Mouse (Mus musculus) kidney, postnatal 10 days (tissue): ENCODE results near the gene Ankrd24.
"Not testable (repeated sequence)": the region's sequence is repeated elsewhere in the genome, so short reads cannot be mapped to it uniquely, and the experiment has no call there.

ENCODE experiments used
- DNase-seq: peaks from one replicate; pipeline ENCODE4 v3.0.0; 2021; ENCODE audit warnings: mixed read lengths

Ankrd24 gene

GRCm38 (mm10) chr10:81645391-81645790, 17.1 kb downstream of the Ankrd24 start:
- DNase-seq: peak; percentile 1

GRCm38 (mm10) chr10:81646015-81646555, 17.7 kb downstream of the Ankrd24 start:
- peak; percentile 11 for DNase-seq

- DNase-seq: peak; percentile 91
Observed at GRCm38 (mm10) chr10:81648803-81649775, 20.7 kb downstream of the Ankrd24 start, which contains the start of gene Gm10778. Gm10778 (plus strand) TSS chr10:81649059.

GRCm38 (mm10) chr10:81655178-81655577, 26.8 kb downstream of the Ankrd24 start:
- DNase-seq: no peak

GRCm38 (mm10) chr10:81656174-81656573, 27.8 kb downstream of the Ankrd24 start:
- no peak for DNase-seq

GRCm38 (mm10) chr10:81687114-81687513, 58.8 kb downstream of the Ankrd24 start:
- not testable (repeated sequence) for DNase-seq
